ENCODE assay signal across 9 mouse cellular contexts in genomic region chr5:25472070-25472469, GRCm38 (mm10). TPM values are rescaled to one million over a fixed set of nuclear protein-coding genes. Genes with fewer than 3 reads are reported as not detected.
DNase-seq lines count a peak whose midpoint lies in the region; ATAC-seq and TF ChIP-seq lines count a peak whose summit lies in the region.
"Had no signal": no experiment of that assay in that cellular context is flagged by ENCODE, and none has a peak within 500 bp of the region (broad histone marks: within the 10 kb centered on the region; RNA-seq: fewer than 3 reads in every experiment).

No protein-coding gene starts in this region.

- H3K4me2 ChIP-seq in heart, embryonic 11.5 days = peak overlapping the region; percentile 51
- H3K4me2 ChIP-seq in lung, postnatal 0 days (replicated peaks; ENCODE audit: low read depth, low read length) = peak overlapping the region; percentile 54

- H3K9me3 ChIP-seq in heart, embryonic 11.5 days (replicated peaks; ENCODE audit: control insufficient read depth, low read length) = no peaks in the 10 kb centered on the region
- no peaks in the 10 kb centered on the region for H3K9me3 ChIP-seq in lung, postnatal 0 days (ENCODE audit: low read length)
- H3K9me3 ChIP-seq: G1E had no signal

- H3K4me3 ChIP-seq in heart, embryonic 11.5 days (ENCODE audit: low read depth, low read length) = peak overlapping the region; percentile 35
- H3K4me3 ChIP-seq in brown adipose tissue, adult 24 weeks (ENCODE audit: insufficient read depth, low read depth, low read length) = peak overlapping the region; percentile 38
- H3K4me3 ChIP-seq in lung, postnatal 0 days (ENCODE audit: low read depth, low read length) = peak overlapping the region; percentile 29

- no peak for TF ChIP-seq EP300 in lung, postnatal 0 days (IDR thresholded peaks at IDR 0.05)

- intact Hi-C loops in heart, postnatal 36 days (cut with DNase I) = no loop called here

- H3K27ac ChIP-seq in heart, embryonic 11.5 days (ENCODE audit: low read depth, low read length) = 0 out of 2 replicates have a peak overlapping the region, but pooled peaks have one; percentile 5
- H3K27ac ChIP-seq in brown adipose tissue, adult 24 weeks (replicated peaks; ENCODE audit: low read depth, low read length) = no peak overlapping the region
- H3K27ac ChIP-seq in lung, postnatal 0 days (ENCODE audit: low read length) = no peak overlapping the region

- no peaks in the 10 kb centered on the region for H3K4me1 ChIP-seq in heart, embryonic 11.5 days (ENCODE audit: control insufficient read depth, insufficient read depth, low read length)
- peaks cover 3% of the 10 kb centered on the region; the same call in 1 of the 2 replicates for H3K4me1 ChIP-seq in brown adipose tissue, adult 24 weeks (ENCODE audit: control insufficient read depth, insufficient read depth, insufficient read length, low read length)
- H3K4me1 ChIP-seq in lung, postnatal 0 days (ENCODE audit: insufficient read depth, low read depth, low read length) = no peaks in the 10 kb centered on the region

- TF ChIP-seq CTCF in lung, postnatal 0 days (IDR thresholded peaks at IDR 0.05) = no peak

- ATAC-seq in heart, embryonic 11.5 days (replicated peaks; ENCODE audit: insufficient number of reproducible peaks, low FRiP score, low TSS enrichment) = no peak
- ATAC-seq in hematopoietic stem cell, adult 5-6 weeks (replicated peaks in 1 of 2; ENCODE audit: insufficient read depth in 1 of 2, low FRiP score in 2 of 2, low TSS enrichment in 1 of 2, low read depth in 1 of 2, poor library complexity in 2 of 2, severe bottlenecking in 2 of 2) = peak; percentile 53 to 71; a peak in 3 of 4 replicates
- peak; percentile 73 for ATAC-seq in lung, postnatal 0 days

- no peaks in the 10 kb centered on the region for H3K36me3 ChIP-seq in heart, embryonic 11.5 days (ENCODE audit: control insufficient read depth, insufficient read depth, low read length)
- H3K36me3 ChIP-seq in lung, postnatal 0 days (ENCODE audit: insufficient read depth, low read length) = no peaks in the 10 kb centered on the region

- DNase-seq in heart, postnatal 36 days = no peak
- DNase-seq in lung, postnatal 0 days (ENCODE audit: low spot score) = peak; percentile 88
- peak; percentile 7 for DNase-seq in yolk sac, embryonic 10.5 days (ENCODE audit: low spot score)
- DNase-seq in ovary, adult 18-20 months (ENCODE audit: low spot score) = no peak
- no peak for DNase-seq in thymus, adult 18-20 months

- H3K9ac ChIP-seq in heart, embryonic 11.5 days (ENCODE audit: low read depth, low read length) = peak overlapping the region; percentile 52
- H3K9ac ChIP-seq in lung, postnatal 0 days (replicated peaks; ENCODE audit: low read depth) = 0 out of 2 replicates have a peak overlapping the region, but pooled peaks have one; percentile 3

- 8% methylated on average over 6 of the region's 6 CpGs for WGBS in heart, embryonic 11.5 days (ENCODE audit: insufficient replicate concordance)
- WGBS in lung, postnatal 0 days = 2% methylated on average over 6 of the region's 6 CpGs

- H3K27me3 ChIP-seq in heart, embryonic 11.5 days (ENCODE audit: control insufficient read depth, insufficient read depth, low read length) = no peaks in the 10 kb centered on the region
- no peaks in the 10 kb centered on the region for H3K27me3 ChIP-seq in lung, postnatal 0 days (replicated peaks; ENCODE audit: insufficient read depth, low read length)

RNA-seq across cellular contexts. Expression of gene Kmt2c, which starts 26.5 kb away (rescaled TPM):
- 9.8 and 12.9 TPM in 2 replicates for polyA plus RNA-seq in heart, embryonic 11.5 days (2014; fragmentation: Nextera tagmentation; extraction: Ambion mirVana)
- 10 to 100 TPM; 43.6 to 46.0 TPM for total RNA-seq in heart, postnatal 36 days (2021)
- polyA plus RNA-seq in brown adipose tissue, adult 24 weeks (2012; ENCODE audit: insufficient read depth, insufficient read length, missing spikeins) = 14.7 and 15.4 TPM in 2 replicates
- total RNA-seq in hematopoietic stem cell, adult 5-6 weeks (2017) = 48.5 and 73.4 TPM in 2 replicates
- 9.5 and 12.1 TPM in 2 replicates for polyA plus RNA-seq in lung, postnatal 0 days (2015; fragmentation: Nextera tagmentation; extraction: Ambion mirVana)

RNA-seq across cellular contexts. Expression of gene Cct8l1, which starts 43.8 kb away (rescaled TPM):
- polyA plus RNA-seq in heart, embryonic 11.5 days (2014; fragmentation: Nextera tagmentation; extraction: Ambion mirVana) = not detected in 2 replicates
- total RNA-seq in heart, postnatal 36 days (2021) = under 1 TPM in 1 of 2 experiments, not detected in 1; 0.14 TPM
- not detected in 2 replicates for polyA plus RNA-seq in brown adipose tissue, adult 24 weeks (2012; ENCODE audit: insufficient read depth, insufficient read length, missing spikeins)
- total RNA-seq in hematopoietic stem cell, adult 5-6 weeks (2017) = not detected in 2 replicates
- polyA plus RNA-seq in lung, postnatal 0 days (2015; fragmentation: Nextera tagmentation; extraction: Ambion mirVana) = not detected in 2 replicates
- polyA plus RNA-seq: G1E had no signal

Comparison
In these comparisons a context has a peak if more than half of its experiments do, and no peak if none do; other contexts are left out.
1. DNase-seq: peak in lung, postnatal 0 days (single experiment) and yolk sac, embryonic 10.5 days (single experiment); none in heart, postnatal 36 days (0 of 2), ovary, adult 18-20 months (single experiment) and thymus, adult 18-20 months (0 of 2).
2. Peak in every context shown above with its lines, with median percentiles within 50 percentile points of each other: H3K4me3 ChIP-seq.